Mouse (Mus musculus) G1E (cell line): ENCODE measurements around the gene Rps28.

Source experiments
- CTCF ChIP-seq: IDR thresholded peaks from 2 replicates; pipeline ENCODE4 v1.5.1; 2012; ENCODE audit warnings: low read depth, low read length, inconsistent platforms, mixed read lengths
- GATA1 ChIP-seq: IDR thresholded peaks from 2 replicates; pipeline ENCODE4 v1.6.1; 2012; ENCODE audit warnings: borderline replicate concordance, low read length, inconsistent platforms, mixed read lengths
- TAL1 ChIP-seq: conservative IDR thresholded peaks from 2 replicates; pipeline ENCODE4 v1.6.1; 2012; ENCODE audit warnings: low read depth, low read length, inconsistent platforms, mixed read lengths

- no peak for TF ChIP-seq GATA1
- no peak for TF ChIP-seq TAL1
- no peak for TF ChIP-seq CTCF
These were observed 43.9 kb downstream of the Rps28 start for GRCm38 (mm10) chr17:33780431-33780830.
